Mouse (Mus musculus) embryonic facial prominence, embryonic 15.5 days (tissue): Measurements from ENCODE around the gene Hyal2. TPM values are rescaled to one million over a fixed set of nuclear protein-coding genes. Genes with fewer than 3 reads are reported as not detected.

Experiments
- ATAC-seq: fragments of 200-750 bp; cut with Nextera tagmentation; 2 replicates; pipeline ENCODE4 v1.8.0; 2017; ENCODE audit warnings: low read depth, moderate TSS enrichment; ENCODE audit not compliant: insufficient number of reproducible peaks, low FRiP score, low TSS enrichment
- H3K27ac ChIP-seq: fragments of 300-500 bp; sonication (generic); replicated peaks from 2 replicates; pipeline ENCODE4 v1.5.1; 2015; ENCODE audit warnings: mild to moderate bottlenecking, inconsistent platforms
- H3K27me3 ChIP-seq: fragments of 300-500 bp; sonication (generic); 2 replicates; pipeline ENCODE4 v1.6.1; 2015; ENCODE audit warnings: inconsistent platforms
- H3K36me3 ChIP-seq: fragments of 300-500 bp; sonication (generic); 2 replicates; pipeline ENCODE4 v1.6.1; 2015; ENCODE audit warnings: mild to moderate bottlenecking, inconsistent platforms
- H3K4me1 ChIP-seq: fragments of 300-500 bp; sonication (generic); 2 replicates; pipeline ENCODE4 v1.6.1; 2015; ENCODE audit warnings: inconsistent platforms
- H3K4me2 ChIP-seq: fragments of 300-500 bp; sonication (generic); replicated peaks from 2 replicates; pipeline ENCODE4 v1.6.1; 2015; ENCODE audit warnings: mild to moderate bottlenecking, inconsistent platforms
- H3K4me3 ChIP-seq: fragments of 300-500 bp; sonication (generic); replicated peaks from 2 replicates; pipeline ENCODE4 v1.5.1; 2015; ENCODE audit warnings: mild to moderate bottlenecking, inconsistent platforms
- H3K9ac ChIP-seq: fragments of 300-500 bp; sonication (generic); 2 replicates; pipeline ENCODE4 v1.6.1; 2015; ENCODE audit warnings: inconsistent platforms
- H3K9me3 ChIP-seq: fragments of 300-500 bp; sonication (generic); replicated peaks from 2 replicates; pipeline ENCODE4 v1.6.1; 2016; ENCODE audit warnings: inconsistent platforms
- WGBS: fragments of 180-500 bp; shearing (Covaris S2); methylation state at CpG from one replicate; pipeline ENCODE4 v1.1.7; 2015; 5-methylcytosine and 5-hydroxymethylcytosine counted together
- polyA plus RNA-seq: library from polyadenylated mRNA; unstranded; fragments of >200 nt; fragmentation: Nextera tagmentation; extraction: Ambion mirVana; gene quantifications from 2 replicates; pipeline ENCODE4 v1.2.1, GENCODE M21; 2015

The Hyal2 gene
- polyA plus RNA-seq, 1 experiment from 2014 or later = 98.4 TPM

GRCm38 (mm10) chr9:107593101-107593976, 25.6 kb downstream of the Hyal2 start:
- H3K9me3 ChIP-seq = no peaks in the 10 kb centered on the region
- H3K9ac ChIP-seq = no peak overlapping the region
- no peak overlapping the region for H3K4me2 ChIP-seq
- H3K27ac ChIP-seq = no peak overlapping the region
- H3K4me1 ChIP-seq = peaks cover 12% of the 10 kb centered on the region
- no peaks in the 10 kb centered on the region for H3K27me3 ChIP-seq
- 86% methylated on average over 11 of the region's 11 CpGs for WGBS
- no peak overlapping the region for H3K4me3 ChIP-seq
- no peak for ATAC-seq
- H3K36me3 ChIP-seq = peaks cover 55% of the 10 kb centered on the region

GRCm38 (mm10) chr9:107594281-107595062, 26.7 kb downstream of the Hyal2 start:
- Histone ChIP-seq H3K4me2 (no peak overlapping the region), H3K36me3 (peaks cover 54% of the 10 kb centered on the region), H3K9me3 (no peaks in the 10 kb centered on the region), H3K4me1 (0 out of 2 replicates have a peak, but pooled peaks cover under 1% of the 10 kb centered on the region), H3K27me3 (no peaks in the 10 kb centered on the region), H3K4me3 (no peak overlapping the region), H3K27ac (no peak overlapping the region), H3K9ac (no peak overlapping the region)
- 82% methylated on average over 8 of the region's 8 CpGs for WGBS
- ATAC-seq = no peak

- H3K4me1 ChIP-seq = no peaks in the 10 kb centered on the region
- no peak for ATAC-seq
- no peak overlapping the region for H3K4me3 ChIP-seq
- no peaks in the 10 kb centered on the region for H3K27me3 ChIP-seq
- H3K27ac ChIP-seq = no peak overlapping the region
- 82% methylated on average over 11 of the region's 11 CpGs for WGBS
- no peak overlapping the region for H3K4me2 ChIP-seq
- H3K36me3 ChIP-seq = peaks cover 30% of the 10 kb centered on the region
- H3K9ac ChIP-seq = no peak overlapping the region
- no peaks in the 10 kb centered on the region for H3K9me3 ChIP-seq
Measured at GRCm38 (mm10) chr9:107596619-107597569, 29.1 kb downstream of the Hyal2 start.

DNA sequence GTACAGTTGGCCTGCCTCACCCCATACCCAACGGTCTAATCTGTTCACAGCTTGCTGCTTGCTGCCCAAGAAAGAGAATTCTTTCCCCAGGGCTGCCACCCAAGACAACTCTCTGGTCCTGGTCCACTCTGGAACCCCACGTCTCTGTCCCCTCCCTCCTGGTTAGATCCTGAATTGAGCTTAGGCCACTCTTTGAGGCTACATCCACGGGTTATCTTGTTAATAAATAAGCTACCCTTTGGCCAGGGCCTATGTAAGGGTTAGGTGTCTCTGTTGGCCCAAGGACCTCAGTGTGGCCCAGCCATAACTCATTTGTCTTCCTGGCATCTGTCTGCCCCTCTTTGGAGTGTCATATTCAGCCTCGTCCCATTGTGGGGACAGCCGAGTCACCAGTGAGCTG, 30.6 kb downstream of the Hyal2 start:
- Histone ChIP-seq H3K9ac (no peak overlapping the region), H3K27ac (no peak overlapping the region), H3K27me3 (no peaks in the 10 kb centered on the region), H3K4me2 (no peak overlapping the region), H3K36me3 (peaks cover 15% of the 10 kb centered on the region), H3K9me3 (no peaks in the 10 kb centered on the region), H3K4me3 (no peak overlapping the region), H3K4me1 (peaks cover 12% of the 10 kb centered on the region)
- WGBS = 82% methylated on average over 5 of the region's 5 CpGs
- ATAC-seq = no peak

- Histone ChIP-seq H3K4me3 (no peak overlapping the region), H3K4me2 (no peak overlapping the region), H3K27ac (no peak overlapping the region), H3K36me3 (peaks cover 5% of the 10 kb centered on the region), H3K9ac (no peak overlapping the region), H3K4me1 (peaks cover 23% of the 10 kb centered on the region), H3K27me3 (no peaks in the 10 kb centered on the region), H3K9me3 (no peaks in the 10 kb centered on the region)
- 84% methylated on average over 9 of the region's 9 CpGs for WGBS
- ATAC-seq = no peak
Measured at GRCm38 (mm10) chr9:107599433-107599832, 31.7 kb downstream of the Hyal2 start.

- Histone ChIP-seq H3K27ac (no peak overlapping the region), H3K9me3 (no peaks in the 10 kb centered on the region), H3K4me2 (no peak overlapping the region), H3K4me3 (no peak overlapping the region), H3K4me1 (peaks cover 27% of the 10 kb centered on the region), H3K9ac (no peak overlapping the region), H3K27me3 (no peaks in the 10 kb centered on the region), H3K36me3 (0 out of 2 replicates have a peak, but pooled peaks cover under 1% of the 10 kb centered on the region)
- 58% methylated on average over 14 of the region's 14 CpGs for WGBS
- ATAC-seq = no peak
Measured at GRCm38 (mm10) chr9:107599842-107600241, 32.1 kb downstream of the Hyal2 start.

- no peaks in the 10 kb centered on the region for H3K27me3 ChIP-seq
Measured at GRCm38 (mm10) chr9:107600745-107601144, 33.0 kb downstream of the Hyal2 start.

GRCm38 (mm10) chr9:107601275-107601674, 33.5 kb downstream of the Hyal2 start:
- no peak for ATAC-seq
- 86% methylated on average over 11 of the region's 11 CpGs for WGBS

More at GRCm38 (mm10) chr9:107600745-107601144, 33.0 kb downstream of the Hyal2 start:
- H3K36me3 ChIP-seq = no peaks in the 10 kb centered on the region
- no peak for ATAC-seq
- 78% methylated on average over 12 of the region's 12 CpGs for WGBS
- H3K27ac ChIP-seq = no peak overlapping the region
- no peak overlapping the region for H3K4me2 ChIP-seq
- peaks cover 35% of the 10 kb centered on the region for H3K4me1 ChIP-seq
- no peak overlapping the region for H3K9ac ChIP-seq
- no peak overlapping the region for H3K4me3 ChIP-seq
- H3K9me3 ChIP-seq = no peaks in the 10 kb centered on the region

GRCm38 (mm10) chr9:107602068-107602648, 34.4 kb downstream of the Hyal2 start:
- Histone ChIP-seq H3K9me3 (no peaks in the 10 kb centered on the region), H3K4me2 (0 out of 2 replicates have a peak overlapping the region, but pooled peaks have one; percentile 4), H3K27me3 (no peaks in the 10 kb centered on the region), H3K36me3 (no peaks in the 10 kb centered on the region), H3K4me3 (no peak overlapping the region), H3K9ac (0 out of 2 replicates have a peak overlapping the region, but pooled peaks have one; percentile 9), H3K4me1 (peaks cover 47% of the 10 kb centered on the region), H3K27ac (peak overlapping the region; percentile 45; the same call in 1 of the 2 replicates)
- WGBS = 7% methylated on average over 10 of the region's 10 CpGs
- peak; percentile 23; the same call in 1 of the 2 replicates for ATAC-seq

More at GRCm38 (mm10) chr9:107601275-107601674, 33.5 kb downstream of the Hyal2 start:
- Histone ChIP-seq H3K36me3 (no peaks in the 10 kb centered on the region), H3K4me2 (no peak overlapping the region), H3K4me1 (peaks cover 38% of the 10 kb centered on the region), H3K4me3 (no peak overlapping the region), H3K27ac (no peak overlapping the region), H3K9ac (no peak overlapping the region), H3K27me3 (no peaks in the 10 kb centered on the region), H3K9me3 (no peaks in the 10 kb centered on the region)

DNA sequence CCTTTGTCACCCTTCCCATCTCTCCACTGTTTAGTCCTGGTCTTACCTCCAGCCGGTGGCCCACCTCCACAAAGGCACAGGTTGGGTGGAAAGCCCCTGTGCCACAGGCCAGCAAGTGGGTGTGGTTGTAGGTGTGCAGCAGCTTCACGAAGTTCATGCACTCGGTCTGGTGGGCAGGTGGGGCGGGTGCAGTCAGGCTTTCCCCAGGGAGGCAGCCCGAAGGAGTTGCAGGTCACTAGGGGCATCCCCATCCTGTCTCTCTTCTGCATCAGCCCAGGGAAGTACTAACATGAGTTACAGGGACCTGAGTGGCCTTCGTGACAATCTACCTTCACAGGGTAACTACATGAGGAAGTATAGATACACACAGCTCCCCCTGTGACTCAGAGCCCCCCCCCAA, 35.5 kb downstream of the Hyal2 start:
- no peak for ATAC-seq
- 72% methylated on average over 6 of the region's 6 CpGs for WGBS
- H3K36me3 ChIP-seq = no peaks in the 10 kb centered on the region
- no peak overlapping the region for H3K9ac ChIP-seq
- H3K27ac ChIP-seq = no peak overlapping the region
- H3K9me3 ChIP-seq = no peaks in the 10 kb centered on the region
- no peak overlapping the region for H3K4me2 ChIP-seq
- peaks cover 58% of the 10 kb centered on the region for H3K4me1 ChIP-seq
- H3K4me3 ChIP-seq = no peak overlapping the region
- H3K27me3 ChIP-seq = no peaks in the 10 kb centered on the region
